Mouse (Mus musculus) heart, embryonic 15.5 days (tissue): ENCODE results near the gene Myo1d. TPM values are rescaled to one million over a fixed set of nuclear protein-coding genes. Genes with fewer than 3 reads are reported as not detected.

ENCODE experiments used
- ATAC-seq: fragments of 200-750 bp; cut with Nextera tagmentation; replicated peaks from 2 replicates; pipeline ENCODE4 v1.8.0; 2017; ENCODE audit warnings: low read depth, moderate TSS enrichment; ENCODE audit not compliant: insufficient number of reproducible peaks, insufficient read depth, low FRiP score
- H3K27ac ChIP-seq: fragments of 300-500 bp; sonication (generic); 2 replicates; pipeline ENCODE4 v1.5.1; 2015; ENCODE audit warnings: mild to moderate bottlenecking, inconsistent platforms
- H3K27me3 ChIP-seq: fragments of 300-500 bp; sonication (generic); 2 replicates; pipeline ENCODE4 v1.6.1; 2015; ENCODE audit warnings: inconsistent platforms
- H3K36me3 ChIP-seq: fragments of 300-500 bp; sonication (generic); 2 replicates; pipeline ENCODE4 v1.6.1; 2015; ENCODE audit warnings: mild to moderate bottlenecking, inconsistent platforms
- H3K4me1 ChIP-seq: fragments of 300-500 bp; sonication (generic); replicated peaks from 2 replicates; pipeline ENCODE4 v1.6.1; 2015; ENCODE audit warnings: inconsistent platforms
- H3K4me2 ChIP-seq: fragments of 300-500 bp; sonication (generic); 2 replicates; pipeline ENCODE4 v1.6.1; 2015; ENCODE audit warnings: inconsistent platforms, mild to moderate bottlenecking, moderate library complexity
- H3K4me3 ChIP-seq: fragments of 300-500 bp; sonication (generic); 2 replicates; pipeline ENCODE4 v1.5.1; 2015; ENCODE audit warnings: mild to moderate bottlenecking, inconsistent platforms
- H3K9ac ChIP-seq: fragments of 300-500 bp; sonication (generic); 2 replicates; pipeline ENCODE4 v1.6.1; 2015; ENCODE audit warnings: mild to moderate bottlenecking, inconsistent platforms
- H3K9me3 ChIP-seq: fragments of 300-500 bp; sonication (generic); replicated peaks from 2 replicates; pipeline ENCODE4 v1.6.1; 2016; ENCODE audit warnings: inconsistent platforms
- WGBS: fragments of 180-500 bp; shearing (Covaris S2); methylation state at CpG from one replicate; pipeline ENCODE4 v1.1.7; 2015; ENCODE audit warnings: mixed read lengths; 5-methylcytosine and 5-hydroxymethylcytosine counted together
- polyA plus RNA-seq: library from polyadenylated mRNA; unstranded; fragments of >200 nt; fragmentation: Nextera tagmentation; extraction: Ambion mirVana; gene quantifications from 2 replicates; pipeline ENCODE4 v1.2.1, GENCODE M21; 2015

Myo1d gene
- polyA plus RNA-seq, 1 experiment from 2014 or later, result 6.9 TPM

- Histone ChIP-seq H3K27me3 (no peaks in the 10 kb centered on the region), H3K9me3 (no peaks in the 10 kb centered on the region), H3K4me1 (no peaks in the 10 kb centered on the region), H3K9ac (no peak overlapping the region), H3K4me2 (no peak overlapping the region), H3K4me3 (no peak overlapping the region), H3K36me3 (no peaks in the 10 kb centered on the region), H3K27ac (no peak overlapping the region)
- ATAC-seq, result 0 out of 2 replicates have a peak, but pooled peaks have one; percentile 27
- WGBS, result 17% methylated on average over 1 of the region's 1 CpGs
Measured at GRCm38 (mm10) chr11:80670391-80670790, 109.4 kb downstream of the Myo1d start.

GRCm38 (mm10) chr11:80669934-80670333, 109.9 kb downstream of the Myo1d start:
- WGBS, result 63% methylated on average over 4 of the region's 4 CpGs

GRCm38 (mm10) chr11:80666211-80666610, 113.6 kb downstream of the Myo1d start:
- H3K4me2 ChIP-seq, result no peak overlapping the region
- H3K9ac ChIP-seq, result no peak overlapping the region
- no peaks in the 10 kb centered on the region for H3K4me1 ChIP-seq
- H3K27ac ChIP-seq, result no peak overlapping the region
- no peaks in the 10 kb centered on the region for H3K9me3 ChIP-seq
- H3K27me3 ChIP-seq, result no peaks in the 10 kb centered on the region
- ATAC-seq, result no peak
- H3K36me3 ChIP-seq, result no peaks in the 10 kb centered on the region
- H3K4me3 ChIP-seq, result no peak overlapping the region
- WGBS, result 89% methylated on average over 8 of the region's 8 CpGs

More at GRCm38 (mm10) chr11:80669934-80670333, 109.9 kb downstream of the Myo1d start:
- H3K36me3 ChIP-seq, result no peaks in the 10 kb centered on the region
- H3K4me3 ChIP-seq, result no peak overlapping the region
- H3K4me1 ChIP-seq, result no peaks in the 10 kb centered on the region
- H3K9ac ChIP-seq, result no peak overlapping the region
- H3K4me2 ChIP-seq, result no peak overlapping the region
- no peak for ATAC-seq
- H3K27ac ChIP-seq, result no peak overlapping the region
- no peaks in the 10 kb centered on the region for H3K9me3 ChIP-seq
- no peaks in the 10 kb centered on the region for H3K27me3 ChIP-seq

GRCm38 (mm10) chr11:80664261-80664660, 115.6 kb downstream of the Myo1d start:
- no peak for ATAC-seq
- H3K4me2 ChIP-seq, result no peak overlapping the region
- no peak overlapping the region for H3K9ac ChIP-seq
- H3K27me3 ChIP-seq, result no peaks in the 10 kb centered on the region
- no peak overlapping the region for H3K4me3 ChIP-seq
- H3K27ac ChIP-seq, result no peak overlapping the region
- 75% methylated on average over 3 of the region's 3 CpGs for WGBS
- no peaks in the 10 kb centered on the region for H3K36me3 ChIP-seq
- H3K9me3 ChIP-seq, result no peaks in the 10 kb centered on the region
- H3K4me1 ChIP-seq, result no peaks in the 10 kb centered on the region

DNA sequence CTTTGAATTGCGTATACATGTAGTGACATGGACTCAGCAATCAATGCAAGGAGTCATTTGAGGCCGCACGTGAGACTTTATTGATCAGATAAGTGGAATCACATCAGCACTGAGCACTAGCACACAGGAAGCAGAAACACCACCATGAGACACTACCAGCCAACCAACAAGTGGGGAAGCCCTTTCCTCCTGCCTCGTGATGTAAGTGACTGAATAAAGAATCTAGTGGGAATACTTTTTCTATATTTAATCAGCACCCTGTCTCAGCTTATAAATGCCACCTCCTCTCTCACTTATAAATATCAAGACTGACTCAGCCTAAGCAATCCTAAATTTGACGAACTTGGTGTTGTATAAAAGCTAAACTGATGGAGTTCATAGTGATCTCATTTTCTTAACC, 134.7 kb downstream of the Myo1d start:
- Histone ChIP-seq H3K4me3 (no peak overlapping the region), H3K4me1 (no peaks in the 10 kb centered on the region), H3K27ac (no peak overlapping the region), H3K27me3 (no peaks in the 10 kb centered on the region), H3K9me3 (no peaks in the 10 kb centered on the region), H3K36me3 (no peaks in the 10 kb centered on the region), H3K9ac (no peak overlapping the region), H3K4me2 (no peak overlapping the region)
- 79% methylated on average over 5 of the region's 5 CpGs for WGBS
- ATAC-seq, result no peak

- no peak overlapping the region for H3K4me2 ChIP-seq
- no peak overlapping the region for H3K9ac ChIP-seq
- no peaks in the 10 kb centered on the region for H3K9me3 ChIP-seq
- 79% methylated on average over 10 of the region's 10 CpGs for WGBS
- no peaks in the 10 kb centered on the region for H3K4me1 ChIP-seq
- no peak overlapping the region for H3K4me3 ChIP-seq
- no peak for ATAC-seq
- H3K27ac ChIP-seq, result no peak overlapping the region
- no peaks in the 10 kb centered on the region for H3K36me3 ChIP-seq
- no peaks in the 10 kb centered on the region for H3K27me3 ChIP-seq
Measured at GRCm38 (mm10) chr11:80628992-80629865, 150.6 kb downstream of the Myo1d start.

DNA sequence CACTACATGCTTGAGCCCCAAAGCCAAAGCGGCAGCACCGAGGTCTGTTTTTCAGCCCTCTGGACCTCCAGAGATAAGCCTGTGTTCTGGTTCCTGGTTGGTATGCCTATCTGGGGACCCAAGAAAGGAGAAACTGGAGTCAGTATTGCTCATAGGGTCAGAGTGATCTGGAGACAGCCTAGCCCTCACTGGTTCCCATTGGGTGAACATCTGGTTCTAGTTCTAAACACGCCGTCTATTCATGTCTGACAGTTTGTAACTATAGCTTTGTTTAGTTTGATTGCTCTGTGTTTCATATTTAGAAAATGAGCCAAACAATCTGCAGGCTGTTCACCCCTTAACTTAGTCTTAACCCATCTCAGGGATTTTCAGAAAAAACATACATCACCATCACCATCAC, 151.2 kb downstream of the Myo1d start:
- 68% methylated on average over 4 of the region's 4 CpGs for WGBS
- Histone ChIP-seq H3K27me3 (no peaks in the 10 kb centered on the region), H3K36me3 (no peaks in the 10 kb centered on the region), H3K9ac (no peak overlapping the region), H3K4me2 (no peak overlapping the region), H3K4me3 (no peak overlapping the region), H3K4me1 (no peaks in the 10 kb centered on the region), H3K9me3 (no peaks in the 10 kb centered on the region), H3K27ac (no peak overlapping the region)
- ATAC-seq, result no peak

DNA sequence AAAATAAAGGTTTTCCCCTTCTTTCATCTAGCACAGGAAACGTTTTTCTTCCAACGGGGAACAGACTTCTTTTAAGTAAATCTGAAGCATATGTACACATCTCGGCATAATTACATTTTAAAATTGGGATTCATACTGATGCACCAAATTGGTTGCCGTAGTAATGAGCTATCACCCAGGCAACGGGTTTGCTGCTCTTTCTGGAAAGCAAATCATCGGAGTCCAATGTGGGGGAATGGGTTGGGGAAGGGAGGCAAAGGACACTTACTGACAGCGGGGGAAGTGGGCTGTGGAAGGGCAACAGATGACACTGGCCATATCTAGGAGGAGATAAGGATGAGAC, 156.8 kb downstream of the Myo1d start:
- no peak overlapping the region for H3K4me2 ChIP-seq
- no peak overlapping the region for H3K27ac ChIP-seq
- no peaks in the 10 kb centered on the region for H3K4me1 ChIP-seq
- H3K36me3 ChIP-seq, result no peaks in the 10 kb centered on the region
- no peak for ATAC-seq
- H3K9ac ChIP-seq, result no peak overlapping the region
- 54% methylated on average over 7 of the region's 7 CpGs for WGBS
- H3K9me3 ChIP-seq, result no peaks in the 10 kb centered on the region
- H3K4me3 ChIP-seq, result no peak overlapping the region
- no peaks in the 10 kb centered on the region for H3K27me3 ChIP-seq

- no peaks in the 10 kb centered on the region for H3K4me1 ChIP-seq
- H3K9me3 ChIP-seq, result no peaks in the 10 kb centered on the region
- no peak overlapping the region for H3K4me3 ChIP-seq
- H3K4me2 ChIP-seq, result no peak overlapping the region
- no peak for ATAC-seq
- H3K9ac ChIP-seq, result no peak overlapping the region
- 37% methylated on average over 11 of the region's 11 CpGs for WGBS
- no peak overlapping the region for H3K27ac ChIP-seq
- no peaks in the 10 kb centered on the region for H3K27me3 ChIP-seq
- no peaks in the 10 kb centered on the region for H3K36me3 ChIP-seq
Measured at GRCm38 (mm10) chr11:80622233-80623037, 157.4 kb downstream of the Myo1d start.

GRCm38 (mm10) chr11:80614949-80615725, 164.7 kb downstream of the Myo1d start:
- no peaks in the 10 kb centered on the region for H3K4me1 ChIP-seq
- ATAC-seq, result no peak
- no peaks in the 10 kb centered on the region for H3K36me3 ChIP-seq
- no peak overlapping the region for H3K27ac ChIP-seq
- no peaks in the 10 kb centered on the region for H3K9me3 ChIP-seq
- H3K9ac ChIP-seq, result no peak overlapping the region
- H3K4me3 ChIP-seq, result no peak overlapping the region
- no peak overlapping the region for H3K4me2 ChIP-seq
- WGBS, result 46% methylated on average over 6 of the region's 6 CpGs
- H3K27me3 ChIP-seq, result no peaks in the 10 kb centered on the region

- Histone ChIP-seq H3K27ac (no peak overlapping the region), H3K4me3 (no peak overlapping the region), H3K9me3 (no peaks in the 10 kb centered on the region), H3K4me2 (no peak overlapping the region), H3K9ac (no peak overlapping the region), H3K27me3 (no peaks in the 10 kb centered on the region), H3K36me3 (no peaks in the 10 kb centered on the region), H3K4me1 (no peaks in the 10 kb centered on the region)
- 39% methylated on average over 5 of the region's 5 CpGs for WGBS
- ATAC-seq, result no peak
Measured at GRCm38 (mm10) chr11:80614418-80614817, 165.4 kb downstream of the Myo1d start.
